Mouse (Mus musculus) embryo, embryonic 10 days (tissue): ENCODE data around the gene Tbc1d16.
"Not testable (repeated sequence)": the region's sequence is repeated elsewhere in the genome, so short reads cannot be mapped to it uniquely, and the experiment has no call there.

Experiments
- DNase-seq: peaks from one replicate; pipeline ENCODE4 v3.0.0-alpha.2; 2015; ENCODE audit warnings: low spot score

Gene Tbc1d16

GRCm38 (mm10) chr11:119116992-119117391 lies 111.3 kb downstream of the Tbc1d16 start:
- no peak for DNase-seq

GRCm38 (mm10) chr11:119112721-119113120 lies 115.6 kb downstream of the Tbc1d16 start:
- no peak for DNase-seq

DNA sequence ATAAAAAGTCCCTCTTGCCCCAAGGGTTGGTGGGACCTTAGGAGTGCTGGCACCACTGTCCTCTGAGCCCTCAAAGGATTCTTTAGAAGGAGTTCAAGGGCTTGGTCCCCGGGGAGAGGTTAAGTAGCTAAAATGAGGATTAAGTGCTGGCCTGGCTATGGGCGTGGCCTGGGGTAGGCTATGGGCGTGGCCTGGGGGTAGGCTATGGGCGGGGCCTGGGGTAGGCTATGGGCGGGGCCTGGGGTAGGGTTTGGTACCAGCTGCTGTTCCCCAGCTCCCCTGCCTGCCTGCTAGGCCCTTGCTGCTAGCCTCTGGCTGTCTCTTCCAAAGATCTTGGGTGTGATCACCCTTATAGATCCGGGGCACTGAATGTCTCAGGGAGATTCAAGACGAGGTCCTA lies 117.0 kb downstream of the Tbc1d16 start:
- peak; percentile 46 for DNase-seq

DNA sequence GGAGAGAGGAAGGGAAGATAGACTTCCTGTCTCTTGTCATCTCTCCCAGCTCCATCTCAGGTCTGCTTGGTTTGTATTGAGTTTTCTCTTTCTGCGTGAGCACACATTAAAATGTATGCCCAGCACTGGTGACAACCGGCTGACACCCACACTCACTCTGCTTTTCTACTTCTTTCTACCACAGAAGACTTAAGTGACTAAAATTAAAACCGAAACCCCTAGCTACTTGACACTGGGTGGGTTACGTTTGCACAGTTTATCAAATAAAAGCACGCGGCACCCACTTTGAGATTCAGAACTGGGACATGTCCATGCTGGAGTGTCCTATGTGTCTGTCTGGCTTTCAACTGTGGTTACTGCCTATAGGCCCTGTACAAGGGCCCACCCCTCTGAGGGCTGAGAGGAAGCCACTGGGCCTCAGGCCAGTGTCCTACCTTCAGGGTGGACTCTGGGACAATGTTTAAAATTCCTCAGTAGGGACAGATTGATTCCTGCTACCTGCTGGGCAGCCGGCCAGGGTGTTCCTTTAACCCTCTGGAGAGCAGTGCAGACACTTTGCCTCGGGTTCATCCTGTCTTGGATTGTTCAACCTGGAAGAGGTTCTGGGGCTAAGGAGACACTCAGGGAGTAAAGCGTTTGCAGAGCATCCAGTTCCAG lies 118.8 kb downstream of the Tbc1d16 start:
- no peak for DNase-seq

GRCm38 (mm10) chr11:119108573-119109263 lies 119.6 kb downstream of the Tbc1d16 start:
- no peak for DNase-seq

GRCm38 (mm10) chr11:119106289-119106688 lies 122.0 kb downstream of the Tbc1d16 start:
- DNase-seq: no peak

GRCm38 (mm10) chr11:119105748-119106147 lies 122.6 kb downstream of the Tbc1d16 start:
- no peak for DNase-seq

- no peak for DNase-seq
Measured at GRCm38 (mm10) chr11:119105071-119105609, 123.2 kb downstream of the Tbc1d16 start.

- no peak for DNase-seq
Measured at GRCm38 (mm10) chr11:119103991-119104390, 124.3 kb downstream of the Tbc1d16 start.

DNA sequence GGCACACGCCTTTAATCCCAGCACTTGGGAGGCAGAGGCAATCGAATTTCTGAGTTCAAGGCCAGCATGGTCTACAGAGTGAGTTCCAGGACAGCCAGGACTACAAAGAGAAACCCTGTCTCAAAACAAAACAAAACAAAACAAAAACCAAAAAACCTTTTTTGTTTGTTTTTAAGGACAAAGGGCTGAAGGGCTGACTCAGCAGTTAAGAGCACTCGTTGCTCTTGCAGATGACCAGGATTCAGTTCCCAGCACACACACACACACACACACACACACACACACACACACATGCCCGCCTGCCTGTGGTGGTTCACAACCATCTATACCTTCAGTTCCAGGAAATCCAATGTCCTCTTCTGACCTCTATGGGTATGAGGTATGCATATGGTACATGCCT lies 127.9 kb downstream of the Tbc1d16 start:
- DNase-seq: not testable (repeated sequence)

GRCm38 (mm10) chr11:119098202-119098601 lies 130.1 kb downstream of the Tbc1d16 start:
- DNase-seq: no peak

DNA sequence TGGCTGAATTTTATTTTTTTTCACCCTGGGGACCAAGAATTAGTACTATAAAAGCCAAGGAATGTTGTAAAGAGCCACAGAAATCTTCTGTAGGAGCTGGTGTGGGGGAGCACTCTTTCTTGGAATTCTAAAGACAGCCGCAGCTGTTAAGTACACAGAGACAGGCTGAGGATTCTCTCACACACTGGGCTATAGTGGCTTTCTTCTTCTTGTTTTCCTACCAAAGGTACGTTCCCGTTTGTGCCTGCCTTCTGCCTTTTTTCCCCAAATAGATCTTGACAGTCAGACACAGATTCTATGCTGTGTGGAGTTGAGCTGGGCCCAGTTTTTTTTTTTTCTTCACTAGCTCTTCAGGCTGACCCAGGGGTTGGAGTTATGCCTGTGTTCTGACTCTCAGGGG lies 132.9 kb downstream of the Tbc1d16 start:
- no peak for DNase-seq

GRCm38 (mm10) chr11:119093322-119093721 lies 135.0 kb downstream of the Tbc1d16 start:
- DNase-seq: no peak
